15 mouse cellular contexts compared by ENCODE assay signal in the genomic region with DNA sequence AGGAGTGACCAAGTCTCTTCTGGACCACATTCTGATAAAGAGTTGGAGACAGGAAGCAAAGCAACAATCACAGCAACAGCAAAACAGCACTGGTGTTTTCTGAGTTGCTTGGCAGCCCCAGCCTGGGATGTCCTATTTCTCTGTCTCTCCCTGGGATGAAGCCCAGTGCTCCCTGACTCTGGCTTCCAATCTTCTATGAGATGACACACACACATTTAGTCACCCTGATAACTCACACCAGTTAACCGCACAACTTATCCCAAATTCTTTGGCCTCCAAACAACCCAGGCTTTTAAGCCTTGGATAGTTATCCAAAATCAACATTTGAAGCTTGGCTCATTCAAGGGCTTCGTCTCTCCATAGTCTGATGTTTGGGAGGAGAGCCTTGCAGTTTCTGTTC. TPM values are rescaled to one million over a fixed set of nuclear protein-coding genes. Genes with fewer than 3 reads are reported as not detected.
A peak's percentile ranks its signal among the peaks of the same experiment; 100 is the strongest.
DNase-seq lines count a peak whose midpoint lies in the region; ATAC-seq and TF ChIP-seq lines count a peak whose summit lies in the region.
"Had no signal": no experiment of that assay in that cellular context is flagged by ENCODE, and none has a peak within 500 bp of the region (broad histone marks: within the 10 kb centered on the region; RNA-seq: fewer than 3 reads in every experiment).

No protein-coding gene starts in this region.

- peak; percentile 11 for DNase-seq in adrenal gland, postnatal 25 days
- no peak for DNase-seq in adrenal gland, adult 8-10 months
- peak; percentile 64 for DNase-seq in lung, postnatal 10 days
- no peak for DNase-seq in lung, adult 2 months
- DNase-seq in MN1 (ENCODE audit: low spot score), result no peak
- DNase-seq in layer of hippocampus, postnatal 10 days (ENCODE audit: low spot score in 2 of 2), result no peak
- DNase-seq: liver, postnatal 0 days; thymus, postnatal 25 days had no signal

- H3K27me3 ChIP-seq in heart, embryonic 14.5 days (ENCODE audit: control insufficient read depth, insufficient read depth, low read length), result no peaks in the 10 kb centered on the region
- H3K27me3 ChIP-seq in myocyte (ENCODE audit: control insufficient read depth, insufficient read depth, insufficient read length), result no peaks in the 10 kb centered on the region
- H3K27me3 ChIP-seq: intestine, embryonic 15.5 days; limb, embryonic 12.5 days had no signal

- no peak overlapping the region for H3K4me2 ChIP-seq in heart, embryonic 14.5 days (ENCODE audit: low read length)
- H3K4me2 ChIP-seq in myocyte (ENCODE audit: low read depth), result peak overlapping the region; percentile 48
- H3K4me2 ChIP-seq: intestine, embryonic 15.5 days; limb, embryonic 12.5 days had no signal

- H3K79me2 ChIP-seq in myocyte (ENCODE audit: control insufficient read depth, insufficient read depth), result no peaks in the 10 kb centered on the region

- H3K27ac ChIP-seq in heart, embryonic 14.5 days (replicated peaks in 1 of 2; ENCODE audit: control insufficient read depth in 1 of 2, insufficient read depth in 1 of 2, low read depth in 2 of 2, low read length in 2 of 2), result peak overlapping the region; percentile 10 to 33; a peak in 1 of 4 replicates
- H3K27ac ChIP-seq: hindbrain, embryonic 10.5 days; intestine, embryonic 15.5 days; limb, embryonic 12.5 days had no signal

- no peaks in the 10 kb centered on the region for H3K4me1 ChIP-seq in lung, adult 2 months (ENCODE audit: control insufficient read depth, insufficient read depth, low read length)
- H3K4me1 ChIP-seq in heart, embryonic 14.5 days (ENCODE audit: control insufficient read depth in 2 of 2, insufficient read depth in 2 of 2, low read length in 2 of 2), result 0 out of 4 replicates have a peak, but pooled peaks cover 0 to 2% of the 10 kb centered on the region in 2 experiments
- H3K4me1 ChIP-seq: hindbrain, embryonic 10.5 days; intestine, embryonic 15.5 days; limb, embryonic 12.5 days had no signal

- H3K36me3 ChIP-seq in heart, embryonic 14.5 days (ENCODE audit: control insufficient read depth, insufficient read depth, low read length), result no peaks in the 10 kb centered on the region
- no peaks in the 10 kb centered on the region for H3K36me3 ChIP-seq in myocyte (ENCODE audit: control insufficient read depth, insufficient read depth)
- H3K36me3 ChIP-seq: hindbrain, embryonic 10.5 days; intestine, embryonic 15.5 days; limb, embryonic 12.5 days had no signal

- no peak overlapping the region for H3K9ac ChIP-seq in heart, embryonic 14.5 days (ENCODE audit: low read length)
- H3K9ac ChIP-seq: intestine, embryonic 15.5 days; limb, embryonic 12.5 days; liver, postnatal 0 days had no signal

- TF ChIP-seq POLR2A in lung, adult 2 months (IDR thresholded peaks at IDR 0.05; ENCODE audit: borderline replicate concordance, extremely low read depth, low read depth, low read length), result no peak
- TF ChIP-seq POLR2A in myocyte (IDR thresholded peaks at IDR 0.05; ENCODE audit: insufficient read length, low read depth), result no peak

- ATAC-seq in heart, embryonic 14.5 days (ENCODE audit: insufficient number of reproducible peaks, insufficient read depth, low FRiP score, low read depth), result peak; percentile 54; the same call in 1 of the 2 replicates
- ATAC-seq: intestine, embryonic 15.5 days; liver, postnatal 0 days had no signal

- no peaks in the 10 kb centered on the region for H3K9me3 ChIP-seq in heart, embryonic 14.5 days (ENCODE audit: control insufficient read depth, low read length)
- H3K9me3 ChIP-seq: hindbrain, embryonic 10.5 days; intestine, embryonic 15.5 days; limb, embryonic 12.5 days had no signal

- TF ChIP-seq CTCF in lung, adult 2 months (IDR thresholded peaks at IDR 0.05; ENCODE audit: insufficient read depth, low read length), result no peak

- H3ac ChIP-seq in myocyte (ENCODE audit: control insufficient read depth, insufficient read length), result no peak overlapping the region

- 66% methylated on average over 2 of the region's 2 CpGs for WGBS in lung, adult 2 months
- WGBS in heart, embryonic 14.5 days, result 73% methylated on average over 2 of the region's 2 CpGs

- no peak overlapping the region for H3K4me3 ChIP-seq in lung, adult 2 months (replicated peaks; ENCODE audit: extremely low read depth, low read depth, low read length)
- H3K4me3 ChIP-seq in heart, embryonic 14.5 days (ENCODE audit: control insufficient read depth in 1 of 2, insufficient read depth in 1 of 2, low read depth in 1 of 2, low read length in 2 of 2), result no peak overlapping the region
- no peak overlapping the region for H3K4me3 ChIP-seq in myocyte
- H3K4me3 ChIP-seq: erythroblast, embryonic 14.5 days; hindbrain, embryonic 10.5 days; intestine, embryonic 15.5 days; limb, embryonic 12.5 days had no signal

TF ChIP-seq in myocyte, 11 proteins besides CTCF, POLR2A, EP300 and RAD21:
- no peak for TF ChIP-seq MAX (IDR thresholded peaks at IDR 0.05; ENCODE audit: low read depth)
- TF ChIP-seq E2F4 (IDR thresholded peaks at IDR 0.05; ENCODE audit: insufficient read depth), result no peak
- no peak for TF ChIP-seq TCF12 (IDR thresholded peaks at IDR 0.05; ENCODE audit: insufficient read depth, poor library complexity, severe bottlenecking)
- TF ChIP-seq MYOG (IDR thresholded peaks at IDR 0.05; ENCODE audit: control insufficient read depth in 1 of 3, insufficient read depth in 1 of 3, insufficient read length in 2 of 3, low read depth in 2 of 3), result no peak
- no peak for TF ChIP-seq SRF (IDR thresholded peaks at IDR 0.05; ENCODE audit: control insufficient read depth, insufficient read length, low read depth)
- TF ChIP-seq REST (IDR thresholded peaks at IDR 0.05; ENCODE audit: insufficient read depth, insufficient read length), result no peak
- no peak for TF ChIP-seq TCF3 (IDR thresholded peaks at IDR 0.05; ENCODE audit: insufficient read length, low read depth)
- TF ChIP-seq USF1 (IDR thresholded peaks at IDR 0.05; ENCODE audit: low read depth), result no peak
- no peak for TF ChIP-seq POLR2AphosphoS2 (IDR thresholded peaks at IDR 0.05; ENCODE audit: insufficient read length, low read depth)
- TF ChIP-seq CEBPB (IDR thresholded peaks at IDR 0.05; ENCODE audit: insufficient read depth, poor library complexity, severe bottlenecking), result no peak
- TF ChIP-seq MYOD1 (IDR thresholded peaks at IDR 0.05; ENCODE audit: control insufficient read depth in 1 of 3, insufficient read length in 2 of 3, low read depth in 2 of 3), result no peak

RNA-seq across cellular contexts. Expression of a gene that starts 12.9 kb away (rescaled TPM):
- total RNA-seq in adrenal gland, postnatal 25 days (2021), result 9.2 and 13.2 TPM in 2 replicates
- total RNA-seq in adrenal gland, adult 8-10 months (2022), result 10 to 100 TPM; 15.6 to 82.1 (median 32.1) TPM
- polyA plus RNA-seq in lung, adult 2 months (2012; rRNA removed), result 69.2 and 71.1 TPM in 2 replicates
- 18.6 and 21.2 TPM in 2 replicates for polyA plus RNA-seq in heart, embryonic 14.5 days (2014; fragmentation: Nextera tagmentation; extraction: Ambion mirVana)
- polyA plus RNA-seq in myocyte (2012; fragmentation: generic; extraction: Trizol), result 6.3 TPM
- total RNA-seq in layer of hippocampus, postnatal 10 days (2021), result under 1 TPM; 0.41 to 0.45 TPM
- total RNA-seq: MEL had no signal
- polyA plus RNA-seq: hindbrain, embryonic 10.5 days had no signal

Comparison
In these comparisons a context has a peak if more than half of its experiments do, and no peak if none do; other contexts are left out.
1. DNase-seq: peak in adrenal gland, postnatal 25 days (single experiment) and lung, postnatal 10 days (single experiment); none in adrenal gland, adult 8-10 months (single experiment), lung, adult 2 months (single experiment), MN1 (single experiment) and layer of hippocampus, postnatal 10 days (0 of 2).